Mouse (Mus musculus) forebrain, postnatal 0 days (tissue): Measurements from ENCODE around the gene Nlrp4c. TPM values are rescaled to one million over a fixed set of nuclear protein-coding genes. Genes with fewer than 3 reads are reported as not detected.
A peak's percentile ranks its signal among the peaks of the same experiment; 100 is the strongest.

ENCODE experiments used
- ATAC-seq: fragments of 200-750 bp; cut with Nextera tagmentation; 2 replicates; pipeline ENCODE4 v1.8.0; 2017; ENCODE audit warnings: mild to moderate bottlenecking, moderate library complexity
- DNase-seq: peaks from one replicate; pipeline ENCODE4 v3.0.0-alpha.2; 2015
- H3K27ac ChIP-seq: fragments of 300-500 bp; sonication (generic); 2 replicates; pipeline ENCODE4 v1.5.1; 2014; ENCODE audit warnings: low read depth, mild to moderate bottlenecking, antibody characterized with exemption, low read length, moderate library complexity, mixed read lengths
- H3K27me3 ChIP-seq: fragments of 300-500 bp; sonication (generic); 2 replicates; pipeline ENCODE4 v1.6.1; 2014; ENCODE audit warnings: mild to moderate bottlenecking, low read length, mixed read lengths; ENCODE audit not compliant: insufficient read depth
- H3K36me3 ChIP-seq: fragments of 300-500 bp; sonication (generic); 2 replicates; pipeline ENCODE4 v1.6.1; 2014; ENCODE audit warnings: mild to moderate bottlenecking, moderate library complexity; ENCODE audit not compliant: insufficient read depth
- H3K4me1 ChIP-seq: fragments of 300-500 bp; sonication (generic); 2 replicates; pipeline ENCODE4 v1.6.1; 2014; ENCODE audit warnings: antibody characterized with exemption; ENCODE audit not compliant: insufficient read depth
- H3K4me2 ChIP-seq: fragments of 300-500 bp; sonication (generic); 2 replicates; pipeline ENCODE4 v1.6.1; 2014; ENCODE audit warnings: low read depth, mild to moderate bottlenecking, moderate library complexity
- H3K4me3 ChIP-seq: fragments of 300-500 bp; sonication (generic); 2 replicates; pipeline ENCODE4 v1.5.1; 2014; ENCODE audit warnings: low read depth, low read length, mixed read lengths
- H3K9ac ChIP-seq: fragments of 300-500 bp; sonication (generic); 2 replicates; pipeline ENCODE4 v1.6.1; 2014; ENCODE audit warnings: mild to moderate bottlenecking
- H3K9me3 ChIP-seq: fragments of 300-500 bp; sonication (generic); 2 replicates; pipeline ENCODE4 v1.6.1; 2016; ENCODE audit warnings: low read length
- CTCF ChIP-seq: sonication (generic); IDR thresholded peaks from 2 replicates; pipeline ENCODE4 v1.5.1; 2016; ENCODE audit warnings: antibody characterized with exemption, control low read depth, low read depth
- WGBS: fragments of 180-500 bp; shearing (Covaris S2); extraction: QIAGEN DNeasy Blood & Tissue Kit; methylation state at CpG from one replicate; pipeline ENCODE4 v1.1.7; 2014; 5-methylcytosine and 5-hydroxymethylcytosine counted together
- polyA plus RNA-seq: library from polyadenylated mRNA; unstranded; fragments of >200 nt; fragmentation: Nextera tagmentation; extraction: Ambion mirVana; gene quantifications from 2 replicates; pipeline ENCODE4 v1.2.1, GENCODE M21; 2015
- total RNA-seq: library from RNA; depleted of rRNA; stranded (reverse); fragments of >200 nt; gene quantifications from 2 replicates; pipeline ENCODE4 v1.2.3, GENCODE M21; 2014; rRNA removed

Nlrp4c gene
- total and polyA plus RNA-seq, 2 experiments from 2014 or later = not detected

- DNase-seq (no peak), ATAC-seq (no peak)
- no peak overlapping the region for H3K9ac ChIP-seq
- H3K4me3 ChIP-seq = no peak overlapping the region
- TF ChIP-seq CTCF = no peak
- H3K4me1 ChIP-seq = no peaks in the 10 kb centered on the region
- no peak overlapping the region for H3K27ac ChIP-seq
- no peaks in the 10 kb centered on the region for H3K27me3 ChIP-seq
- WGBS = 38% methylated on average over 2 of the region's 2 CpGs
- H3K4me2 ChIP-seq = no peak overlapping the region
- peaks cover 2% of the 10 kb centered on the region; the same call in 1 of the 2 replicates for H3K36me3 ChIP-seq
- no peaks in the 10 kb centered on the region for H3K9me3 ChIP-seq
Measured at GRCm38 (mm10) chr7:6146982-6147325, 102.0 kb downstream of the Nlrp4c start.

- no peak for DNase-seq
- H3K9ac ChIP-seq = no peak overlapping the region
- H3K9me3 ChIP-seq = no peaks in the 10 kb centered on the region
- no peaks in the 10 kb centered on the region for H3K27me3 ChIP-seq
- no peak overlapping the region for H3K4me2 ChIP-seq
- ATAC-seq = no peak
- H3K27ac ChIP-seq = no peak overlapping the region
- 85% methylated on average over 5 of the region's 5 CpGs for WGBS
- no peaks in the 10 kb centered on the region for H3K36me3 ChIP-seq
- no peak overlapping the region for H3K4me3 ChIP-seq
- no peak for TF ChIP-seq CTCF
- no peaks in the 10 kb centered on the region for H3K4me1 ChIP-seq
Measured at GRCm38 (mm10) chr7:6147688-6148087, 102.7 kb downstream of the Nlrp4c start.

- no peak overlapping the region for H3K4me3 ChIP-seq
- no peaks in the 10 kb centered on the region for H3K9me3 ChIP-seq
- WGBS = 83% methylated on average over 1 of the region's 1 CpGs
- no peak overlapping the region for H3K9ac ChIP-seq
- H3K4me1 ChIP-seq = peaks cover 6% of the 10 kb centered on the region
- no peak for TF ChIP-seq CTCF
- no peak for DNase-seq
- no peak overlapping the region for H3K4me2 ChIP-seq
- no peak overlapping the region for H3K27ac ChIP-seq
- ATAC-seq = no peak
- no peaks in the 10 kb centered on the region for H3K27me3 ChIP-seq
- H3K36me3 ChIP-seq = no peaks in the 10 kb centered on the region
Measured at GRCm38 (mm10) chr7:6151266-6151665, 106.3 kb downstream of the Nlrp4c start.

GRCm38 (mm10) chr7:6152036-6152435 is 107.1 kb downstream of the Nlrp4c start:
- WGBS = 83% methylated on average over 3 of the region's 3 CpGs
- Histone ChIP-seq H3K9me3 (no peaks in the 10 kb centered on the region), H3K4me1 (peaks cover 12% of the 10 kb centered on the region), H3K4me3 (no peak overlapping the region), H3K9ac (no peak overlapping the region), H3K36me3 (no peaks in the 10 kb centered on the region), H3K27me3 (no peaks in the 10 kb centered on the region), H3K4me2 (no peak overlapping the region), H3K27ac (no peak overlapping the region)
- no peak for ATAC-seq
- TF ChIP-seq CTCF = no peak
- no peak for DNase-seq

GRCm38 (mm10) chr7:6153131-6153530 is 108.2 kb downstream of the Nlrp4c start:
- Histone ChIP-seq H3K4me2 (no peak overlapping the region), H3K9ac (no peak overlapping the region), H3K27me3 (no peaks in the 10 kb centered on the region), H3K4me1 (peaks cover 12% of the 10 kb centered on the region), H3K36me3 (no peaks in the 10 kb centered on the region), H3K4me3 (no peak overlapping the region), H3K9me3 (no peaks in the 10 kb centered on the region), H3K27ac (no peak overlapping the region)
- no peak for TF ChIP-seq CTCF
- ATAC-seq (no peak), DNase-seq (no peak)
- WGBS = 89% methylated on average over 3 of the region's 3 CpGs

GRCm38 (mm10) chr7:6154164-6154563 is 109.2 kb downstream of the Nlrp4c start:
- Histone ChIP-seq H3K9me3 (no peaks in the 10 kb centered on the region), H3K4me3 (no peak overlapping the region; the same call in 1 of the 2 replicates), H3K36me3 (no peaks in the 10 kb centered on the region), H3K27ac (no peak overlapping the region), H3K4me1 (peaks cover 12% of the 10 kb centered on the region), H3K27me3 (no peaks in the 10 kb centered on the region), H3K4me2 (peak overlapping the region; percentile 96), H3K9ac (no peak overlapping the region)
- no peak for DNase-seq
- no peak for ATAC-seq
- WGBS = 71% methylated on average over 5 of the region's 5 CpGs
- TF ChIP-seq CTCF = no peak

Other genes starting within 250 kb of the Nlrp4c start
- gene Vmn1r63, start 239.7 kb upstream of the Nlrp4c start, total RNA-seq = not detected in 2 replicates
- not detected in 2 replicates for gene Vmn1r63, start 239.7 kb upstream of the Nlrp4c start, polyA plus RNA-seq
- gene Vmn1r64, start 160.6 kb upstream of the Nlrp4c start, total RNA-seq = not detected in 2 replicates
- not detected in 2 replicates for gene Vmn1r64, start 160.6 kb upstream of the Nlrp4c start, polyA plus RNA-seq
- not detected in 2 replicates for gene Vmn1r65, start 34.2 kb upstream of the Nlrp4c start, total RNA-seq
- gene Vmn1r65, start 34.2 kb upstream of the Nlrp4c start, polyA plus RNA-seq = not detected in 2 replicates
- 51.1 and 73.6 TPM in 2 replicates for gene Zfp787, start 110.8 kb downstream of the Nlrp4c start, total RNA-seq
- 41.0 and 66.1 TPM in 2 replicates for gene Zfp787, start 110.8 kb downstream of the Nlrp4c start, polyA plus RNA-seq
- gene Zfp444, start 127.1 kb downstream of the Nlrp4c start, total RNA-seq = 76.9 and 81.7 TPM in 2 replicates
- 86.2 and 100 TPM in 2 replicates for gene Zfp444, start 127.1 kb downstream of the Nlrp4c start, polyA plus RNA-seq
- not detected in 2 replicates for gene Galp, start 151.9 kb downstream of the Nlrp4c start, total RNA-seq
- not detected in 2 replicates for gene Galp, start 151.9 kb downstream of the Nlrp4c start, polyA plus RNA-seq
- not detected in 2 replicates for gene Zscan5b, start 177.1 kb downstream of the Nlrp4c start, total RNA-seq
- not detected in 2 replicates for gene Zscan5b, start 177.1 kb downstream of the Nlrp4c start, polyA plus RNA-seq
- gene Epp13, start 207.5 kb downstream of the Nlrp4c start, total RNA-seq = not detected in 2 replicates
- 0.40 and 0.44 TPM in 2 replicates for gene Epp13, start 207.5 kb downstream of the Nlrp4c start, polyA plus RNA-seq
- 6.9 and 10.0 TPM in 2 replicates for gene Zfp667, start 241.4 kb downstream of the Nlrp4c start, total RNA-seq
- 9.9 and 13.1 TPM in 2 replicates for gene Zfp667, start 241.4 kb downstream of the Nlrp4c start, polyA plus RNA-seq